Mouse (Mus musculus): ENCODE measurements around the gene Rrp8. TPM values are rescaled to one million over a fixed set of nuclear protein-coding genes. Genes with fewer than 3 reads are reported as not detected.
"Not testable (repeated sequence)": the region's sequence is repeated elsewhere in the genome, so short reads cannot be mapped to it uniquely, and the experiment has no call there.

Gene Rrp8
- polyA plus RNA-seq, 1 experiment from 2014 or later = 40.2 TPM

- Histone ChIP-seq H3K4me1 (ENCODE audit: control insufficient read depth, insufficient read depth, low read length) (peaks cover 19% of the 10 kb centered on the region), H3K4me2 (replicated peaks; ENCODE audit: low read depth, low read length) (0 out of 2 replicates have a peak overlapping the region, but pooled peaks have one; percentile 75), H3K36me3 (ENCODE audit: control insufficient read depth, insufficient read depth, low read length) (peaks cover 25% of the 10 kb centered on the region)
- ATAC-seq (ENCODE audit: insufficient number of reproducible peaks, insufficient read depth, low FRiP score, low read depth); H3K27me3 ChIP-seq (ENCODE audit: control insufficient read depth, insufficient read depth, low read length); H3K4me3 ChIP-seq (ENCODE audit: low read depth, low read length); H3K9ac ChIP-seq (replicated peaks; ENCODE audit: low read depth, low read length); H3K27ac ChIP-seq (ENCODE audit: low read length); H3K9me3 ChIP-seq (ENCODE audit: control insufficient read depth, low read depth, low read length): not testable (repeated sequence)
- 85% methylated on average over 7 of the region's 7 CpGs for WGBS
Measured at GRCm38 (mm10) chr7:105742539-105743215, 5.5 kb upstream of the Rrp8 start.

GRCm38 (mm10) chr7:105741978-105742377 is 4.8 kb upstream of the Rrp8 start:
- Histone ChIP-seq H3K4me1 (ENCODE audit: control insufficient read depth, insufficient read depth, low read length) (peaks cover 22% of the 10 kb centered on the region), H3K4me2 (replicated peaks; ENCODE audit: low read depth, low read length) (no peak overlapping the region), H3K9ac (replicated peaks; ENCODE audit: low read depth, low read length) (no peak overlapping the region), H3K9me3 (ENCODE audit: control insufficient read depth, low read depth, low read length) (no peaks in the 10 kb centered on the region), H3K4me3 (ENCODE audit: low read depth, low read length) (no peak overlapping the region), H3K27ac (ENCODE audit: low read length) (no peak overlapping the region), H3K36me3 (ENCODE audit: control insufficient read depth, insufficient read depth, low read length) (peaks cover 25% of the 10 kb centered on the region), H3K27me3 (ENCODE audit: control insufficient read depth, insufficient read depth, low read length) (no peaks in the 10 kb centered on the region)
- WGBS = 90% methylated on average over 9 of the region's 9 CpGs
- ATAC-seq (ENCODE audit: insufficient number of reproducible peaks, insufficient read depth, low FRiP score, low read depth) = no peak

- no peak overlapping the region for H3K4me3 ChIP-seq (ENCODE audit: low read depth, low read length)
- peaks cover 22% of the 10 kb centered on the region for H3K4me1 ChIP-seq (ENCODE audit: control insufficient read depth, insufficient read depth, low read length)
- H3K27ac ChIP-seq (ENCODE audit: low read length) = no peak overlapping the region
- ATAC-seq (ENCODE audit: insufficient number of reproducible peaks, insufficient read depth, low FRiP score, low read depth) = no peak
- H3K9ac ChIP-seq (replicated peaks; ENCODE audit: low read depth, low read length) = no peak overlapping the region
- 81% methylated on average over 6 of the region's 6 CpGs for WGBS
- H3K4me2 ChIP-seq (replicated peaks; ENCODE audit: low read depth, low read length) = no peak overlapping the region
- no peaks in the 10 kb centered on the region for H3K27me3 ChIP-seq (ENCODE audit: control insufficient read depth, insufficient read depth, low read length)
- no peaks in the 10 kb centered on the region for H3K9me3 ChIP-seq (ENCODE audit: control insufficient read depth, low read depth, low read length)
- peaks cover 22% of the 10 kb centered on the region for H3K36me3 ChIP-seq (ENCODE audit: control insufficient read depth, insufficient read depth, low read length)
Measured at GRCm38 (mm10) chr7:105740851-105741250, 3.7 kb upstream of the Rrp8 start.

- Histone ChIP-seq H3K27ac (ENCODE audit: low read length) (no peak overlapping the region), H3K4me3 (ENCODE audit: low read depth, low read length) (no peak overlapping the region), H3K36me3 (ENCODE audit: control insufficient read depth, insufficient read depth, low read length) (peaks cover 22% of the 10 kb centered on the region), H3K9me3 (ENCODE audit: control insufficient read depth, low read depth, low read length) (no peaks in the 10 kb centered on the region), H3K4me1 (ENCODE audit: control insufficient read depth, insufficient read depth, low read length) (peaks cover 22% of the 10 kb centered on the region), H3K27me3 (ENCODE audit: control insufficient read depth, insufficient read depth, low read length) (no peaks in the 10 kb centered on the region), H3K9ac (replicated peaks; ENCODE audit: low read depth, low read length) (no peak overlapping the region), H3K4me2 (replicated peaks; ENCODE audit: low read depth, low read length) (no peak overlapping the region)
- 84% methylated on average over 13 of the region's 13 CpGs for WGBS
- no peak for ATAC-seq (ENCODE audit: insufficient number of reproducible peaks, insufficient read depth, low FRiP score, low read depth)
Measured at GRCm38 (mm10) chr7:105740089-105740795, 3.1 kb upstream of the Rrp8 start.

GRCm38 (mm10) chr7:105738948-105739347 is 1.8 kb upstream of the Rrp8 start:
- Histone ChIP-seq H3K27ac (ENCODE audit: low read length) (peak overlapping the region; percentile 96), H3K4me2 (replicated peaks; ENCODE audit: low read depth, low read length) (peak overlapping the region; percentile 71), H3K4me3 (ENCODE audit: low read depth, low read length) (peak overlapping the region; percentile 70; the same call in 1 of the 2 replicates), H3K9ac (replicated peaks; ENCODE audit: low read depth, low read length) (no peak overlapping the region; the same call in 1 of the 2 replicates), H3K4me1 (ENCODE audit: control insufficient read depth, insufficient read depth, low read length) (peaks cover 23% of the 10 kb centered on the region), H3K36me3 (ENCODE audit: control insufficient read depth, insufficient read depth, low read length) (peaks cover 28% of the 10 kb centered on the region), H3K27me3 (ENCODE audit: control insufficient read depth, insufficient read depth, low read length) (no peaks in the 10 kb centered on the region), H3K9me3 (ENCODE audit: control insufficient read depth, low read depth, low read length) (no peaks in the 10 kb centered on the region)
- ATAC-seq (ENCODE audit: insufficient number of reproducible peaks, insufficient read depth, low FRiP score, low read depth) = peak; percentile 53
- WGBS = 13% methylated on average over 3 of the region's 3 CpGs

GRCm38 (mm10) chr7:105738286-105738685 is 1.1 kb upstream of the Rrp8 start:
- WGBS = 84% methylated on average over 2 of the region's 2 CpGs
- Histone ChIP-seq H3K4me1 (ENCODE audit: control insufficient read depth, insufficient read depth, low read length) (peaks cover 23% of the 10 kb centered on the region), H3K27ac (ENCODE audit: low read length) (peak overlapping the region; percentile 96), H3K9ac (replicated peaks; ENCODE audit: low read depth, low read length) (no peak overlapping the region; the same call in 1 of the 2 replicates), H3K4me2 (replicated peaks; ENCODE audit: low read depth, low read length) (peak overlapping the region; percentile 71), H3K4me3 (ENCODE audit: low read depth, low read length) (peak overlapping the region; percentile 70), H3K27me3 (ENCODE audit: control insufficient read depth, insufficient read depth, low read length) (no peaks in the 10 kb centered on the region), H3K36me3 (ENCODE audit: control insufficient read depth, insufficient read depth, low read length) (peaks cover 35% of the 10 kb centered on the region), H3K9me3 (ENCODE audit: control insufficient read depth, low read depth, low read length) (no peaks in the 10 kb centered on the region)
- no peak for ATAC-seq (ENCODE audit: insufficient number of reproducible peaks, insufficient read depth, low FRiP score, low read depth)

GRCm38 (mm10) chr7:105737648-105738047 is 463 bp upstream of the Rrp8 start:
- H3K4me2 ChIP-seq (replicated peaks; ENCODE audit: low read depth, low read length) = peak overlapping the region; percentile 71
- no peaks in the 10 kb centered on the region for H3K9me3 ChIP-seq (ENCODE audit: control insufficient read depth, low read depth, low read length)
- H3K27ac ChIP-seq (ENCODE audit: low read length) = no peak overlapping the region
- no peak for ATAC-seq (ENCODE audit: insufficient number of reproducible peaks, insufficient read depth, low FRiP score, low read depth)
- no peaks in the 10 kb centered on the region for H3K27me3 ChIP-seq (ENCODE audit: control insufficient read depth, insufficient read depth, low read length)
- peaks cover 23% of the 10 kb centered on the region for H3K4me1 ChIP-seq (ENCODE audit: control insufficient read depth, insufficient read depth, low read length)
- H3K9ac ChIP-seq (replicated peaks; ENCODE audit: low read depth, low read length) = peak overlapping the region; percentile 78
- peak overlapping the region; percentile 70 for H3K4me3 ChIP-seq (ENCODE audit: low read depth, low read length)
- H3K36me3 ChIP-seq (ENCODE audit: control insufficient read depth, insufficient read depth, low read length) = peaks cover 39% of the 10 kb centered on the region
- WGBS = 26% methylated on average over 3 of the region's 3 CpGs

- under 1% methylated on average over 50 of the region's 62 CpGs for whole genome bisulfite sequencing
- peak within 1 kb of the TSS; percentile 82 for H3K27ac ChIP-seq (ENCODE audit: low read length)
- H3K9me3 ChIP-seq (ENCODE audit: control insufficient read depth, low read depth, low read length) = no peaks in the 10 kb centered on the region
- no peaks in the 10 kb centered on the region for H3K27me3 ChIP-seq (ENCODE audit: control insufficient read depth, insufficient read depth, low read length)
- peak within 1 kb of the TSS; percentile 71 for H3K4me2 ChIP-seq (replicated peaks; ENCODE audit: low read depth, low read length)
- peak within 1 kb of the TSS; percentile 70 for H3K4me3 ChIP-seq (ENCODE audit: low read depth, low read length)
- ATAC-seq (ENCODE audit: insufficient number of reproducible peaks, insufficient read depth, low FRiP score, low read depth) = peak; percentile 96
- H3K36me3 ChIP-seq (ENCODE audit: control insufficient read depth, insufficient read depth, low read length) = peaks cover 38% of the 10 kb centered on the region
- H3K9ac ChIP-seq (replicated peaks; ENCODE audit: low read depth, low read length) = peak within 1 kb of the TSS; percentile 78
- H3K4me1 ChIP-seq (ENCODE audit: control insufficient read depth, insufficient read depth, low read length) = peaks cover 23% of the 10 kb centered on the region
Measured at GRCm38 (mm10) chr7:105736264-105736901, 802 bp downstream of the Rrp8 start, which contains the start of gene Ilk. Gene Ilk (plus strand): TSS chr7:105736592.
